Mouse (Mus musculus): ENCODE results near the gene Sult1a1.

Sult1a1 gene

DNA sequence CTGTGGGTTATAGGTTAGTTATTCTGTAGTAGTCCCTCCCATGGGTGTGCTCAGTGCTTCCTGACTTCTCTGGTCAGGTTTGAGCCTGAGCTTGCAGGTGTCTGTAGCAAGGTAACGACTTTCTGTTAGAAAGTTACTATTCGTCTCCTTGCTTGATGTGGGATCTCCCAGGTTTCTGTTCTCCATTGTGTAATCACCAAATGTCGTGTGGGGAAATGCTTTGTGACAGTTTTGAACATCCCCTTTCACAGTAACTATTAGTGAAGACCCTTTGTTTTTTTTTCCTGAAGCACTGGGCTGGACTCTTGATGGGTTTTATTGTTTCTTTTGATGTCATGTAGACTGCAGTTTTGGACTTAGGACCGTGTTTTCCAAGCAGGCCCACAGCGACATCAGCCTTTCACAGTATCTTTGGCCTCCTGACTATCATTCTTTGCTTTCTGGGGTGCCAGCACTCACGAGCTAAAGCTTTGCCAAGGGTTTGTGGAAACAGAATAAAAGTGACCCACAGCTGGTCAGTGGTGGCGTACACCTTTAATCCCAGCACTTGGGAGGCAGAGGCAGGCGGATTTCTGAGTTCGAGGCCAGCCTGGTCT, 8.6 kb downstream of the Sult1a1 start:
- in situ Hi-C loops (cut with MboI, MseI), result no loop called here

DNA sequence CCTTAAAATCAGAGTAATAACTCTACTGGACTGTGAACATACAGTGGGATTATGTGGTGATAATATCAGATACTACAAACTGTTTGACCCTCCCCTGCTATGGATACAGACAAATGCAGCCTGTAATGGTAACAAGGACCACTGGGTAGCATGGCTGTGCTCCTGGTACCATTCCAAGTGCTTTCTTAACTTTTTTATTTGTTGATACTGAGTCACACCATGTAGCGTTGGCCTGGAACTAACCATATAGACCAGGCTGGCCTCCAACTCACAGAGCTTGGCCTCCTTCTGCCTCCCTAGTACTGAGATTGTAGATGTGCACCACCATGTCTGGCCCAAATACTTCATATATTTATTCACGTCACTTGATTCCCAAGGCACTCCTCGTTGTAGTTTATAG, 11.0 kb downstream of the Sult1a1 start:
- in situ Hi-C loops (cut with MboI, MseI), result no loop called here

DNA sequence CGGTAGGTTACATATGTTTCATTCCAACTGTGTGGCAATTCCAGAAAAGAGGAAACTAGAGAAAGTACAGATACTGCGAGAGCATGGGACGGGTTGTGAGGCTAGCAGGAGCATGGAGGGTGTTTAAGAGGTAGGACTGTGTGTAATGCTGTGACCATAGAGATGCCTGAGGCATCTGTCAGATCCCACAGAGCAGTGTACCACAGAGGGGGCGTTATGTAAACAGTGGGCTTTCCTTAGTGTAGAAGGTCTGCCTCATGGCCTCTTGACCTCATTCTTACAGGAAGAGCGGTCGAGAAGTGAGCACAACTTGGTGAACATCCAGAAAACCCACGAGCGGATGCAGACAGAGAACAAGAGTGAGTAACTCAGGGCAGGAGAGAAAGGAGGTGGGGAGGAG, 12.6 kb downstream of the Sult1a1 start:
- in situ Hi-C loops (cut with MboI, MseI), result no loop called here

DNA sequence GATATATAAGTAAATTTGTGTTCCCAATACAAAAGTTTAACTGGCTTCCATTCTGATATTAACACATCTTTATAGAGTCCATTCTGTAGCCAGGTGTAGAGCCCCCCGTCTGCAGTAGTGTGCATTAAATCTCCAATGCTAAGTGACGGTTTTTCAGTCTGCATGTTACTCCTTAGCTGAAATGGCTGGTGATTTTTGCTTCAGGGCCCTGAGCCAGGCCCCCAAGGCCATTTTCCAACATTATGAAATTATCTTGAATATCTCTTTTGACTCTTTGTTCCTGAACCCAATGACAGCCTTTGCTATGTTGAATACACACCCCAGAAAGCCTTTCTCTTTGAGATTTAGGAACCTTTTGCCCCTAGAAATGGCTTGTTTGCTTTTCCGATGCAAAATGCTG, 16.5 kb downstream of the Sult1a1 start:
- in situ Hi-C loops (cut with MboI, MseI), result no loop called here

DNA sequence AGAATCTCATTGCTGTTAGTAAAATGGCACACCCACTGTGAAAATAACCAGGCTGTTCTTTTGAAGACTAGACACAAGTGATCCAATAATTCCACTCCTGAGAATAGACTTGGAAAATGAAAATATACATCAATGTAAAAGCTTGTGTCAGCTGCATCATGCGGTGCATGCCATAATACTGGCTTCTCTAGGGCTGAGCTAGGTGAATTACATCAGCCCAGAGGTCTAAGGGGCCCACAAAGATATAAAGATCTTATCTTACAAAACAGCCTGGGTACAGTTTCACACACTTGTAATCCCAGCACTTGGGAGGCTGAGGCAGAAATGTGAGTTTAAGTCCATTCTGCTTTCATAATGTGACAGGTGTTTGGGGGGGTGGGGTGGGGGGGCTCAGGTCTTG, 18.7 kb downstream of the Sult1a1 start:
- in situ Hi-C loops (cut with MboI, MseI), result no loop called here

DNA sequence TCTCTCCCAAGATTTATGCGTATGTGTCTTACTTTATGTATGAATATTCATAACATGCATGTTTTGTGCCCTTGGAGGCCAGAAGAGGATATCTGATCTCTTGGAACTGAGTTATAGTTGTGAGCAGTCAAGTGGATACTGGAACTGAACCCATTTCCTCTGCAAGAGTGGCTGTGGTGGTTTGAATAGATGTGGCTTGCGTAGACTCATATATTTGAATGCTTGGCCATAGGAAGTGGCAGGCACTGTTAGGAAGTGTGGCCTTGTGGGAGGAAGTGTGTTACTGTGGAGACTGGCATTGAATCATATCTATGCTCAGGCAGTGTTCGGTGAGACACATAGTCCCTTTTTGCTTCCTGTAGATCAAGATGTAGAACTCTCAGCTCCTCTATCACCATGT, 20.5 kb downstream of the Sult1a1 start:
- in situ Hi-C loops (cut with MboI, MseI), result no loop called here

DNA sequence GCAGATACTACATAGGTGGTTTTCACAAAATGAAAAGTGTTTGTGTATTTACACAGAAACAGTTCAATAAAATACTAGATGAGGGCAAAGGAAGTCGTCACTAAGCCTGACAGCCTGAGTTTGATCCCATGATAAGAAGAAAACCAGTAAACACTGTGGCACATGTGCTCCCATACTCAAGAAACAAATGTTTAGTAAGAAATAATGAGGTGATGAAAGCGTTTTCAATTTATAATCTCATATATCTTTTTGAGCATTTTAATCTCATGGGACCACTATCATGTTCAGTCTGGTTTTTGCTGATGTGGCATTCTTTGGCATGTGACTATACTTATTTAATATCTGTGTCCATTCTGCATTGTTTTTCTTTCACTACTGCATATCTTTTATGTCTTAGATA, 22.2 kb downstream of the Sult1a1 start:
- in situ Hi-C loops (cut with MboI, MseI), result no loop called here

DNA sequence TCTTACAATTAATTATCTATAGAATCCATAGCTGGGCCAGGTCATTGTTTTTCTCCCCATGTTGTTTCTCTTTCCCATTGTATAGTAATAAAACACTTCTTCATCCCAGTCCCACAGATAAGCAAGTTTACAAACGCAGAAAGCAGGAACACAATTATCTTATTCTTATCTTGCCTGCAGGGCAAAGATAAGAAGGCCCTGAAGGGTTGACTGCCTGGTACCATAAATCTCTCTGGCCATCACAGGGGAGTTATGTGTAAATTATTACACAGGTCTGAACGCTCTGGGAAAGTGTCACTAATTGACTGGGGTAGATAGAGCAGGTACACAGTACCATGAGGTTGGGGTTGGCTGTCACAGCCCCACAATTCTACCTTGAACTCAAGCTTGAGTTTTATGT, 25.4 kb downstream of the Sult1a1 start:
- in situ Hi-C loops (cut with MboI, MseI), result no loop called here

DNA sequence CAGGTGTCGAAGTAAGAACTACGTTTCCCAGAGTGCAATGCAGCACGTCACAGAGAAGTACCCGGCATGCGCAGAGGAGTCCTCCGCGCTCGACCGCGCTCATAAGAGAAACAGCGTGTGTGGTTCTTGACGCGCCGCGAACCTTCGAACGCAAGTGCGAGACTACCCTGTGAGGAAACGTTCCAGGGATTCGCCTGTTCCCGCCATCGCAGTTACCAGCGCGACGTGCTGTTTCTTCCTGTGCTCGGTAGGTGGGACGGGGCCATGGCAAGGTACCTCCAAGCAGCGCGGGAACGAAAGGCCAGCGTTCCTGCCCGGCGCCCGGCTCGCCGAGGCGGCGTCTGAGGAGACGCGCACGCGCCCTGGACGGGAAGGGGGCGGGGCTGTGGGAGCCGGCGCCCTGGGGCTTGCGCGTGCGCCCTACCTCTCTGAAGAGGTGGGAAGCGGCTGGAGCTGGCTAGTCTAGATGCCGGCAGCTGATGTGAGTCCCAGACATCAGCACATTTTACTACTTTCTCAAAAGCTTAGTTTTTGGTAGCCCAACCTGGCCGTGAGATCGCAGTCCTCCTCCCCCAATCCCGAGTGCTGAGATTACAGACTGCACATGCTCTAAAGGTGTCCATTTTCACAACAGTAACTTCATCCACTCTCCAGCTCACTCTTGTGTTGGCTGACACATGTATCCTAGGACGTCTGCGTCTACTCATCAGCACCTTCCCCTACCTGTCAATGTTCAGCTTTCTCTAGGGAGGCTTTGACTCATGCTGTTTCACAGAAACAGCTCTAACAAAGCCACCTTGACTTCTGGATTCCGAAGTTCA, 26.8 kb downstream of the Sult1a1 start, which contains the start of gene Sgf29:
Sgf29 (plus strand) TSS at position 79 of the 821 bp plus-strand sequence.
- in situ Hi-C loops (cut with MboI, MseI), result loop anchor here (10.0 kb wide), 1 partner anchor 45 kb away; the partner anchor contains the start of genes Bola2 and Slx1b

DNA sequence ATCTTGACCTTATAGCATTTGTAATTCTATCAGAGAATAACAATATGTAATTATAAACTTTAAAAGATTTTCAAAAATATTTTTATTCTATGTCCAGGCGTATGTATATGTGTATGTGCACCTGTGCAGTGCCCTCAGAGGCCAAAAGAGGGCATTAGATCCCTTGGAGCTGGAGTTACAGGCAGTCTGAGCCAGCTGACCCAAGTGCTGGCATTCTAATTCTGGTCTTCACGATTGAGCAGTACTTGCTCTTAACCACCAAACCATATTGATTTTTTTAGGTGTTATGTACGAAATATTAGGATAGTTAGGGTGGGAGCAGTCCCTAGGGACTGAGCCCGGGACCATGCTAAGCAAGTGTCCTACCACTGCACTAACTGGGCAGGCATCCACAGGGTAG, 27.7 kb downstream of the Sult1a1 start:
- in situ Hi-C loops (cut with MboI, MseI), result loop anchor here (10.0 kb wide), 1 partner anchor 46 kb away; the partner anchor contains the start of genes Bola2 and Slx1b

DNA sequence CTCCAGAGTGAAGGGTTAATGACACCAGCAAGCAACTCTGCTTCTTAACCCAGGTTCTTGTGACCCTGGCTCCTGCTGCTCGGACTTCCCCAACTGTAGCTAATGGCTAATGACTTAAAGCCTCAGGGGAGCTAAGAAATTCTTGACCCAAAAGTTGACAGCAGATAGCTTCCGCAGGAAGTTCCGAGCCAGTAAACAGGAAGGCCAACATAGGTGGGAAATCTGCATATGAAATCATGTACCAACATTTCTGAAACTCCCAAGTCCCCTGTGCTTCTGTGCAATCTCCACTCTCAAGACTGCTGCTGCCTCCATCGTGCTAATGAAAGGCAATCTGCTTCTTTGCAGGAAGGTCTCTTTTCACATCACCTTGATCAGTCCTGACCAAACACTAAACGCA, 30.5 kb downstream of the Sult1a1 start:
- in situ Hi-C loops (cut with MboI, MseI), result loop anchor here (10.0 kb wide), 1 partner anchor 49 kb away; the partner anchor contains the start of genes Bola2 and Slx1b

DNA sequence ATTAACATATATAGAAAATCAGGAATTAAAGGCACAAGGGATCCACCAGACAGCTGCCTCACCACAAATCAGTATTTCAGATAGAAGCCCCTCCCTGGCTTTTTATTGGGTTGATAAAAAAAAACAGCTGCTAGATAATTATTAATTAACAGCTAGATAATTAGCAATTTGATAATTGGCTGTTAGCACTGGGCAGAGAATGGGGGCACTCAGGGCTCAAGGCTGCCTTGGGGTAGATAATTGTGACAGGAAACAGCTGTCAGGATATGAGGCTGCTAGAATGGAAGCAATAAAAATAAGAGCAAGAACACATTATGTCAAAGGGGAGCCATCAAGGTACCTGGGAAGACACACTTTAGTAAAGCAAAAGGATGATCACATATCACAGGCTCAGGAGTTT, 31.3 kb downstream of the Sult1a1 start:
- in situ Hi-C loops (cut with MboI, MseI), result loop anchor here (10.0 kb wide), 1 partner anchor 50 kb away; the partner anchor contains the start of genes Bola2 and Slx1b

DNA sequence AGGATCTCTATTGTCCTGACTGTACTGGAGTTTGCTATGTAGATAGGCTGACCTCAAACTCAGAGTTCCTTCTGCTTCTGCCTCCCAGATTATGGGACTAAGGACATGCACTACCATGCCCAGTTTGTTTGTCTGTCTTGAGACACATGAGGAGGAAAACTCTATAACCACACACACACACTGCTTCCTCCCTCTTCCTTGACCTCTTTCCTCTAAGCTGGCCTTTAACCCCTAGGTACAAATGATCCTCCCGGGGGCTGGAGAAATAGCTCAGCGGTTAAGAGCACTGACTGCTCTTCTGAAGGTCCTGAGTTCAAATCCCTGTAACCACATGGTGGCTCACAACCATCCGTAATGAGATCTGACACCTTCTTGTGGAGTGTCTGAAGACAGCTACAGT, 31.9 kb downstream of the Sult1a1 start:
- in situ Hi-C loops (cut with MboI, MseI), result loop anchor here (10.0 kb wide), 1 partner anchor 50 kb away; the partner anchor contains the start of genes Bola2 and Slx1b

DNA sequence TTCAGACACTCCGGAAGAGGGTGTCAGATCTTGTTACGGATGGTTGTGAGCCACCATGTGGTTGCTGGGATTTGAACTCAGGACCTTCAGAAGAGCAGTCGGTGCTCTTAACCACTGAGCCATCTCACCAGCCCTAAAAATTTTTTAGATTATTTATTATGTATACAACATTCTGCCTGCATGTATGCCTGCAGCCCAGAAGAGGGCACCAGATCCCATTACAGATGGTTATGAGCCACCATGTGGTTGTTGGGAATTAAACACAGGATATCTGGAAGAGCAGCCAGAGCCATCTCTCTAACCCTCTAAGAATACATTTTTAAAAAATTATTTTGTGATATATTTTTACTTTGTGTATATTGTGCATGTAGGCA, 33.0 kb downstream of the Sult1a1 start:
- in situ Hi-C loops (cut with MboI, MseI), result loop anchor here (10.0 kb wide), 1 partner anchor 52 kb away; the partner anchor contains the start of genes Bola2 and Slx1b

DNA sequence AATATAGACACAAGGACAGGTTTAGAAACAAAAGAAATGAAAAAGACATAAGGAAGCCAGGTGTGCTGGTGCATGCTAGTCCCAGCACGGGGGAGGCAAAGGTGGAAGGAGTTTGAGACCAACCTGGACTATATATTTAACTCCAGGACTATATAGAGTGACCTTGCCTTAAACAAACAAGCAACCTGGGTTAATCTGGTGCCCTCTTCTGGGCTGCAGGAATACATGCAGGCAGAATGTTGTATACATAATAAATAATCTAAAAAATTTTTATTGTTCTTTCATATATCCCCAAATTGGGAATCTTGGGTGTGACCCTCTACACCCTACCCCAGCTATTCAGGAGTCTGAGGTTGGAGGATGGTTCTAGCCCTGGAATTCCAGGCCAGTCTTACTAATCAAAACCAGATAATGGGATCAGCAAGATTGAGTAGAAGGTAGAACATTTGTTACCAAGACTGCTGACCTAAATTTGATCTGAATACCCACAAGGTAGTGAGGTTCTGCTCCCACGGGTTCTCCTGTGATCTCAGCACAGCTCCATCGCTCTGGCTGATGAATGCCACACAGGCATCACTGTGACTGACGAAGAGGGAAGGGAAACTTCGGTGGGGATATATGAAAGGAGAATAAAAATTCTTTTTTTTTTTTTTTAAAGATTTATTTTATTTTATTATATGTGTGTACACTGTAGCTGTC, 33.5 kb downstream of the Sult1a1 start:
- in situ Hi-C loops (cut with MboI, MseI), result loop anchor here (10.0 kb wide), 1 partner anchor 52 kb away; the partner anchor contains the start of genes Bola2 and Slx1b

DNA sequence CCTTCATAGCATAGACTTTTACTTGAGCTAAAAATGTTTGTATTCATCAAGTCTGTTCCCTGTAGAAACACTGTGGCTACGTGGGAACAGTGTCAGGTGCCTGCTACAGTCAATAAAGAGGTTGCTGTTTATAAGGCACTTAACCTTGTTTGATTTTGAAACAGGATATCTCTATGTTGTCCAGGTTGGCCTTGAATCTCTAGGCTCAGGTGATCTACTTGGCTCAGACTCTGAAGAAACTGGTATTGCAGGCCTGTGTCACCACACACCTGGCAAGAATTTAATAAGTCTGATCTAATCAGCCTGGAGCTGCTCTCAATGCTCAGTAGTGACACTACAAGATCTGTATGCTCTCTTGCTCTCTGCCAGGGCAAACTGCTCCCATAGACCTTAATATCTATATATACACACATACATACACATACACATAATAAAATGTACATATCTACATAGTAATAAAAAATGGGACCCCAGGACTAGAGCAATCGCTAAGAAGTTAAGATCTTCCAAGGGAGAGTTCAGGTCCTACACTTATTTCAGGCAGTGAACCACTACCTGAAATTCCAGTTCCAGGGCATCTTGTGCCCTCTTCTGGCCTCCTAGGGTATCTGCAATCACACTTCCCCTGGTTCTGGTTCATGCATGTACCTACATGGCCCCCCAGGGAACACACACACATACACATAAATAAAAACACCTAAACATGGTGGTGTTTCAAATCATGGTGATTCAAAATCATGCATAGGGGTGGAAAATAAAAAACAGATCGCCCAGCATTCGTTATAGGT, 39.3 kb downstream of the Sult1a1 start:
- in situ Hi-C loops (cut with MboI, MseI), result loop anchor here (5.0 kb wide), 1 partner anchor 70 kb away; the partner anchor contains the start of gene Eif3c

DNA sequence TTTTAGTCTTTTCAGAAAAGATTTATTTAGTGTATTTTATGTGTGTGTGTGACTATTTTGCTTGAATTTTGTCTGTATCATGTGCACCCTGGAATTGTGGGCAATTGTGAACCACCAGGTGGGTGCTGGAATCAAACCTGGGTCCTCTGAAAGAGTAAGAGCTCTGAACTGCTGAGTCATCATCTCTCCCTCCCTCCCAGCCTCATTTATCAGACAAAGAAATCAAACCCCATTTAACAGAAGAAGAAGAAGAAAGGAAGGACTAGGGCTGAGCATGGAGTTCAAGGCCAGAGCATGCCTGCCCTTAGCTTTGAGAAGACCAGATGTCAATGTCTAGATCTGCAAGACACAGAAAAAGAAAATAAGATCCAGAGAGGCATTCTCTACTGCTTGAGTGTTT, 40.9 kb downstream of the Sult1a1 start:
- in situ Hi-C loops (cut with MboI, MseI), result loop anchor here (5.0 kb wide), 1 partner anchor 68 kb away; the partner anchor contains the start of gene Eif3c

DNA sequence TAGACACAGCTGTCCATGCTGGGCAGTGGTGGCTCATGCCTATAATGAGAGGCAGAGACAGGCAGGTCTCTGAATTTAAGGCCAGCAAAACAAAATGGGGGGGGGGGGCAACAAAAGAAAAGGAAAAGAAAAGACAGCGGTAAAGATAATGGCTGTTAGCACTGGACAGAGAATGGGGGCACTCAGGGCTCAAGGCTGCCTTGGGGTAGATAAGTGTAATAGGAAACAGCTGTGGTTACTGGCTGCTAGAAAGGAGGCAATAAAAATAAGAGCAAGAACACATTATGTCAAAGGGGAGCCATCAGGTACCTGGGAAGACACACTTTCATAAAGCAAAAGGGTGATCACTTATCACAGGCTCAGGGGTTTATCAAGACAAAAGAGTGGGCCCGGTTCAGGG, 43.8 kb downstream of the Sult1a1 start:
- in situ Hi-C loops (cut with MboI, MseI), result no loop called here

DNA sequence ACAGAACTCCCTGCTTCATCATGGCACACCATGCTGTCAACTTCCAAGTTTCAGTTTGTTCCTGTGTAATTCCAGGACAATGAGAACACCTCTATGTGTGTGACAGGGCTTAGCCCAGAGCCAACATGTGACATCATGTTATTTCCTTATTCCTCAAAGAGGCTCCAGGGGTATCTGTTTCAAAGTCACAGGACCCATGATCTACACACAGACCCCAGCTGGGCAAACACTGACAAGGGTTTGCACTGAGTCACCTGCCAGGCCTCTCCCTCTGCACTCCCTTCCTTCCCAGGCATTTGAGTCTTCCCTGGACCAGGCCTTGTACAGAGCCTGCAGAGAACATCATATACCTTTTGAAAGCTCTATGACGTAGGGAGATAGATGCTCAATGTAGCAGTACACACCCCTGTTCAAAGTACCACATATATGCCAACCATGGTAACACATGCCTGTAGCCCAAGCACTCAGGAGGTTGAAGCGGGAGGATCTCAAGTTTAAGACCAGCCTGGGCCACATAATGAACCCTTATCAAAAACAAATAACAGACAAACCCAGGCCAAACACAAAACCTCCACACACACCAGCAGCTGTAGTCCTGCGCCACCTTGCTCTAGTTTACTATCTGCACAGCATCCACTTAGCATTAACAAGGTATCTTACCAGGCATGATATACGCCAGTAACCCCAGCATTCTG, 45.3 kb downstream of the Sult1a1 start, which contains the start of gene Nupr1:
Nupr1 (minus strand) TSS at position 38 of the 695 bp plus-strand sequence.
- in situ Hi-C loops (cut with MboI, MseI), result no loop called here

DNA sequence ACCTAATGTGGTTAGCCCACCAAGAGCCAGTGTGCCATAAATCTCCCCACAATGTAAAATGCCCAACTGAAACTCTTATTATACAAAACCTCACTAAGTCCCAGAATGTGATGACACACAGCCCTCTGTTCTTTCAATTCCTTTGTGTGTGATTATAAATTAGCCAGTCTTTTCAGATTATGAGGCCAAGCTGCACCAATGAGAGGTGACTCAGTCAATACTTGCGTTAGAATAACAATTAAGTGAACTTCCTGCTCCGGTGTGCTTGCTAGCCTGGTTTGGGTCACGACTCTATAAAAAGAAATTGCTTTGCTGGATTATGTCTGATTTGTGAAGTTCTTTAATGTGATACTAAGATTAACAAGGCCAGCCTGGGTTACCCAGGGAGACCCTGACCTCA, 46.3 kb downstream of the Sult1a1 start:
- in situ Hi-C loops (cut with MboI, MseI), result loop anchor here (5.0 kb wide), 1 partner anchor 43 kb away; the partner anchor contains the start of gene Cln3
